Mouse (Mus musculus) ES-Bruce4 (cell line): ENCODE results near the gene Plod1. TPM values are rescaled to one million over a fixed set of nuclear protein-coding genes. Genes with fewer than 3 reads are reported as not detected.

Experiments
- H3K27ac ChIP-seq: 2 replicates; pipeline ENCODE4 v1.5.1; 2012; ENCODE audit warnings: low read length, inconsistent platforms; ENCODE audit not compliant: insufficient read depth
- H3K27me3 ChIP-seq: 2 replicates; pipeline ENCODE4 v1.6.1; 2012; ENCODE audit warnings: mild to moderate bottlenecking, low read length, inconsistent platforms; ENCODE audit not compliant: control insufficient read depth, poor library complexity, insufficient read depth, severe bottlenecking
- H3K36me3 ChIP-seq: 2 replicates; pipeline ENCODE4 v1.6.1; 2012; ENCODE audit warnings: inconsistent platforms, mild to moderate bottlenecking, low read length, moderate library complexity; ENCODE audit not compliant: control insufficient read depth, poor library complexity, insufficient read depth, severe bottlenecking
- H3K4me1 ChIP-seq: one replicate; pipeline ENCODE4 v1.8.1; 2011; ENCODE audit warnings: low read length; ENCODE audit not compliant: control insufficient read depth, insufficient read depth
- H3K4me3 ChIP-seq: 2 replicates; pipeline ENCODE4 v1.5.1; 2011; ENCODE audit warnings: low read depth, mild to moderate bottlenecking, low read length
- H3K9ac ChIP-seq: 2 replicates; pipeline ENCODE4 v1.6.1; 2012; ENCODE audit warnings: low read depth, mild to moderate bottlenecking, inconsistent platforms; ENCODE audit not compliant: poor library complexity, severe bottlenecking
- H3K9me3 ChIP-seq: replicated peaks from 2 replicates; pipeline ENCODE4 v1.6.1; 2012; ENCODE audit warnings: mild to moderate bottlenecking, low read length, inconsistent platforms; ENCODE audit not compliant: control insufficient read depth, poor library complexity, insufficient read depth, severe bottlenecking
- CTCF ChIP-seq: IDR thresholded peaks from one replicate; pipeline ENCODE4 v1.8.1; 2011; ENCODE audit warnings: low read depth, low read length
- EP300 ChIP-seq: IDR thresholded peaks from 2 replicates; pipeline ENCODE4 v1.6.1; 2011; ENCODE audit warnings: low read depth, low read length; ENCODE audit not compliant: insufficient read depth
- POLR2A ChIP-seq: IDR thresholded peaks from one replicate; pipeline ENCODE4 v1.8.1; 2011; ENCODE audit warnings: low read length; ENCODE audit not compliant: insufficient read depth
- polyA plus RNA-seq: library from polyadenylated mRNA; stranded (reverse); fragments of >200 nt; gene quantifications from 2 replicates; pipeline ENCODE4 v1.2.4, GENCODE M21; 2011; ENCODE audit warnings: low read depth; ENCODE audit not compliant: missing spikeins, insufficient read depth, insufficient read length

Plod1 gene
- polyA plus RNA-seq, 1 experiment = 26.3 TPM

DNA sequence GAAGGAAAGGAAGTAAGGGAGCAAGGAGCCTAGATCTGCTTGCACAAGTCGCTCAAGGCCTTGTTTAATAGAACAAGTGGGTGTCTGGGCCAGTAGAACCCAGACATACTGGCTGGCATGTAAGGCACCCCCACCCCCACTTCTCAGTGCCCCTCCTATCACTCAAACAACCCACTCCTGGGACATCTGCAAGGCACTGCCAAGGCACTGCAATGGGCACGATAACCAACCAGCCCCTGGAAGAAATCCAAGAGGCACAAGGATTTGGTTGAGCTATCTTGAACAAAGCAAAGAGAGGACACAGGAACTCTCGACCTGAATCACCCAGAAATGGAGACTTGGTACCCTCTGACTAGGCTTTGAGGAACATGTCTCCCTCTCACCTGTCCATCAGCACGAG is 48.3 kb downstream of the Plod1 start:
- Histone ChIP-seq H3K4me1 (no peaks in the 10 kb centered on the region), H3K27ac (no peak overlapping the region), H3K4me3 (no peak overlapping the region), H3K36me3 (no peaks in the 10 kb centered on the region), H3K27me3 (no peaks in the 10 kb centered on the region), H3K9me3 (no peaks in the 10 kb centered on the region), H3K9ac (no peak overlapping the region)
- TF ChIP-seq CTCF = no peak
- TF ChIP-seq POLR2A = no peak
- TF ChIP-seq EP300 = no peak

DNA sequence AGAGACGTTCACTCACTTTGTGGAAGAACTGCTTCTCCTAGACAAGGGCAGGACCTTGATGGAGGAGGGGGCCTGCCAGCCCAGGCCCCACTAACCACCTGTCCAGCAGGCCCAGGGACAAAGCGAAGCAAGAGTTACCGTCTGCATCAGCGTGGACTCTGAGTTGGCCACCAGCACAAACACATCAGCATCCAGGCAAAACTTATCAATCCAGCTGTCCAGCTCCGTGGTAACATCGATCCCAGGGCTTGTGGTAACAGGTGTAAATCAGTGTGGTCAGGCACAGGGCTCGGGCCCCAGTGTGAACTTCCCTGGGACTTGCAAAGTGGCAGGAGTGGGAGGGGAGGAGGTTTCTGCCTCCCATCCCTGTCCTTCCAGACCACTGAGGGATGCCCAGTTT is 49.3 kb downstream of the Plod1 start:
- Histone ChIP-seq H3K9me3 (no peaks in the 10 kb centered on the region), H3K36me3 (no peaks in the 10 kb centered on the region), H3K4me3 (no peak overlapping the region), H3K27ac (no peak overlapping the region), H3K4me1 (no peaks in the 10 kb centered on the region), H3K9ac (no peak overlapping the region), H3K27me3 (no peaks in the 10 kb centered on the region)
- no peak for TF ChIP-seq EP300
- no peak for TF ChIP-seq CTCF
- TF ChIP-seq POLR2A = no peak

GRCm38 (mm10) chr4:147886158-147886557 is 50.4 kb downstream of the Plod1 start:
- H3K36me3 ChIP-seq = no peaks in the 10 kb centered on the region
- no peak overlapping the region for H3K27ac ChIP-seq
- H3K4me3 ChIP-seq = no peak overlapping the region
- H3K9me3 ChIP-seq = no peaks in the 10 kb centered on the region
- no peak overlapping the region for H3K9ac ChIP-seq
- TF ChIP-seq EP300 (no peak), POLR2A (no peak), CTCF (no peak)
- H3K27me3 ChIP-seq = no peaks in the 10 kb centered on the region
- H3K4me1 ChIP-seq = no peaks in the 10 kb centered on the region

DNA sequence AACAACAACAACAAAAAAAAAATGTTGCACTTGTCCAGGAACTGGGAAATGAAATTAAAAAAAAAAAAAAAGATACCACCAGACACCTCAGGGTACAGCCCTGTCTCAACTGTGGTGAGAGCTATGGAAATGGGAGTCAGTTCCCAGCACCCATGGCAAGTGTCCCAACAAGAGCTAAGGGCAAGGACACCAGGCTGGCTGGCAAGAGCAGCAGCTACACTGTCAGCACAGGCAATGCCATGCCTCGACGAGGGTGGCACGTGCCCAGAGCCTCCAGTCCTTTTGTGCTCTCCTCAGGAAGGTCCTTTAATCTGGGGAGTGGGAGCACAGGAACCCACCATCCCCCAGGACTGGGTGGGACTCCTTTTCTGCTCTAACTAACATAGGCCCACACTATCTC is 52.4 kb downstream of the Plod1 start:
- H3K4me1 ChIP-seq = no peaks in the 10 kb centered on the region
- H3K9ac ChIP-seq = no peak overlapping the region
- TF ChIP-seq CTCF = no peak
- no peak for TF ChIP-seq EP300
- TF ChIP-seq POLR2A = no peak
- no peaks in the 10 kb centered on the region for H3K9me3 ChIP-seq
- no peaks in the 10 kb centered on the region for H3K27me3 ChIP-seq
- H3K36me3 ChIP-seq = no peaks in the 10 kb centered on the region
- no peak overlapping the region for H3K4me3 ChIP-seq
- no peak overlapping the region for H3K27ac ChIP-seq

GRCm38 (mm10) chr4:147883041-147883440 is 53.5 kb downstream of the Plod1 start:
- TF ChIP-seq CTCF (no peak), EP300 (no peak), POLR2A (no peak)

GRCm38 (mm10) chr4:147881792-147882191 is 54.8 kb downstream of the Plod1 start:
- Histone ChIP-seq H3K9ac (no peak overlapping the region), H3K36me3 (peaks cover 4% of the 10 kb centered on the region; the same call in 1 of the 2 replicates), H3K9me3 (no peaks in the 10 kb centered on the region), H3K27me3 (no peaks in the 10 kb centered on the region), H3K4me1 (no peaks in the 10 kb centered on the region), H3K27ac (no peak overlapping the region), H3K4me3 (no peak overlapping the region)
- TF ChIP-seq POLR2A (no peak), CTCF (no peak)

More at GRCm38 (mm10) chr4:147883041-147883440, 53.5 kb downstream of the Plod1 start:
- H3K36me3 ChIP-seq = 0 out of 2 replicates have a peak, but pooled peaks cover 4% of the 10 kb centered on the region
- no peaks in the 10 kb centered on the region for H3K9me3 ChIP-seq
- no peaks in the 10 kb centered on the region for H3K4me1 ChIP-seq
- no peak overlapping the region for H3K27ac ChIP-seq
- no peak overlapping the region for H3K9ac ChIP-seq
- H3K4me3 ChIP-seq = no peak overlapping the region
- H3K27me3 ChIP-seq = no peaks in the 10 kb centered on the region
